Mouse (Mus musculus) megakaryocyte, embryonic 14.5 days (primary cell): ENCODE measurements around the gene Hus1.

Experiments
- FLI1 ChIP-seq: IDR thresholded peaks from 2 replicates; pipeline ENCODE4 v1.6.1; 2012; ENCODE audit warnings: low read length, inconsistent platforms, mixed read lengths
- GATA1 ChIP-seq: IDR thresholded peaks from 3 replicates; pipeline ENCODE4 v1.6.1; 2012; ENCODE audit warnings: mixed read lengths, low read length, inconsistent platforms, borderline replicate concordance

- TF ChIP-seq GATA1 (no peak), FLI1 (no peak)
Observed at GRCm38 (mm10) chr11:8957023-8957422, 54.0 kb downstream of the Hus1 start.
